Mouse (Mus musculus) E14TG2a.4 (cell line): ENCODE results near the gene Ntrk3.

Experiments used
- CTCF ChIP-seq: conservative IDR thresholded peaks from 2 replicates; pipeline ENCODE4 v1.5.1; 2014; ENCODE audit warnings: low read length
- NANOG ChIP-seq: IDR thresholded peaks from 2 replicates; pipeline ENCODE4 v1.6.1; 2014; ENCODE audit warnings: borderline replicate concordance, low read length, mixed read lengths
- POU5F1 ChIP-seq: IDR thresholded peaks from 2 replicates; pipeline ENCODE4 v1.6.1; 2014; ENCODE audit warnings: low read length, borderline replicate concordance

- TF ChIP-seq CTCF (no peak), POU5F1 (no peak), NANOG (no peak)
Observed at GRCm38 (mm10) chr7:78172267-78172955, 565.4 kb downstream of the Ntrk3 start.
